Mouse (Mus musculus) midbrain, postnatal 0 days (tissue): ENCODE data around the gene Pced1b. TPM values are rescaled to one million over a fixed set of nuclear protein-coding genes. Genes with fewer than 3 reads are reported as not detected.

ENCODE experiments used
- ATAC-seq: fragments of 200-750 bp; cut with Nextera tagmentation; 2 replicates; pipeline ENCODE4 v1.8.0; 2017; ENCODE audit warnings: moderate number of reproducible peaks, mild to moderate bottlenecking, moderate TSS enrichment, moderate library complexity; ENCODE audit not compliant: low FRiP score
- DNase-seq: peaks from one replicate; pipeline ENCODE4 v3.0.0-alpha.2; 2015; ENCODE audit warnings: low spot score
- H3K27ac ChIP-seq: fragments of 300-500 bp; sonication (generic); 2 replicates; pipeline ENCODE4 v1.5.1; 2014; ENCODE audit warnings: low read depth, mild to moderate bottlenecking, low read length, mixed read lengths
- H3K27me3 ChIP-seq: fragments of 300-500 bp; sonication (generic); 2 replicates; pipeline ENCODE4 v1.6.1; 2014; ENCODE audit warnings: low read length, control low read depth, mixed read lengths; ENCODE audit not compliant: insufficient read depth
- H3K36me3 ChIP-seq: fragments of 300-500 bp; sonication (generic); 2 replicates; pipeline ENCODE4 v1.6.1; 2014; ENCODE audit warnings: low read length, control low read depth, mixed read lengths; ENCODE audit not compliant: insufficient read depth
- H3K4me1 ChIP-seq: fragments of 300-500 bp; sonication (generic); 2 replicates; pipeline ENCODE4 v1.6.1; 2014; ENCODE audit warnings: mild to moderate bottlenecking, control low read depth, antibody characterized with exemption, low read length, mixed read lengths; ENCODE audit not compliant: insufficient read depth
- H3K4me2 ChIP-seq: fragments of 300-500 bp; sonication (generic); 2 replicates; pipeline ENCODE4 v1.6.1; 2014; ENCODE audit warnings: low read depth, mild to moderate bottlenecking, low read length, mixed read lengths; ENCODE audit not compliant: poor library complexity, severe bottlenecking
- H3K4me3 ChIP-seq: fragments of 300-500 bp; sonication (generic); 2 replicates; pipeline ENCODE4 v1.5.1; 2014; ENCODE audit warnings: low read depth, mild to moderate bottlenecking, low read length, moderate library complexity
- H3K9ac ChIP-seq: fragments of 300-500 bp; sonication (generic); replicated peaks from 2 replicates; pipeline ENCODE4 v1.6.1; 2014; ENCODE audit warnings: mild to moderate bottlenecking, low read length, moderate library complexity, mixed read lengths; ENCODE audit not compliant: poor library complexity, severe bottlenecking
- H3K9me3 ChIP-seq: fragments of 300-500 bp; sonication (generic); 2 replicates; pipeline ENCODE4 v1.6.1; 2016; ENCODE audit warnings: low read length, control low read depth
- CTCF ChIP-seq: IDR thresholded peaks from 2 replicates; pipeline ENCODE4 v1.5.1; 2016; ENCODE audit warnings: antibody characterized with exemption, mild to moderate bottlenecking
- WGBS: fragments of 180-500 bp; shearing (Covaris S2); extraction: QIAGEN DNeasy Blood & Tissue Kit; methylation state at CpG from one replicate; pipeline ENCODE4 v1.1.7; 2014; 5-methylcytosine and 5-hydroxymethylcytosine counted together
- polyA plus RNA-seq: library from polyadenylated mRNA; unstranded; fragments of >200 nt; fragmentation: Nextera tagmentation; extraction: Ambion mirVana; gene quantifications from 2 replicates; pipeline ENCODE4 v1.2.1, GENCODE M21; 2015
- total RNA-seq: library from RNA; depleted of rRNA; stranded (reverse); fragments of >200 nt; gene quantifications from 2 replicates; pipeline ENCODE4 v1.2.3, GENCODE M21; 2014

Pced1b gene
- total and polyA plus RNA-seq, 2 experiments from 2014 or later = 7.0 to 10.4 TPM

DNA sequence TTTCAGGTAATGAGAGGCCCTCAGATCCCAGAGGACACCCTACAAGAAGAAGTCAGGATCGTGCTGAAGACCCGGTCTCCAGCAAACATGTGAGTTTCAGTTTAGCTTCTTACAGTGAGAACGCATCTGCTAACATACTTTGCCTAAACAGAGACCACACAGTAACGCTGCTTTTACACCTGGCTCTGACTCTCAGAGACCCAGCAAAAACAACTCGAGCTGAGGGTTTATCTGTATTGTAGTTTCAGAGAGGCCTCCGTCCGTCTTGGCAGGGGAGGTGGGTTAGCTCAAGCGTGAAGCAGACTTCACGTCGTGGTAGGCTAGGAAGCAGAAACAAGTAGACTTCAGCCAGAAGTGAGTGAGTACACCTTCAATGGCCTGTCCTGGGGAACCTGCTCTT lies 30.4 kb downstream of the Pced1b start:
- Histone ChIP-seq H3K27ac (no peak overlapping the region), H3K4me1 (peaks cover 2% of the 10 kb centered on the region; the same call in 1 of the 2 replicates), H3K9me3 (no peaks in the 10 kb centered on the region), H3K27me3 (no peaks in the 10 kb centered on the region), H3K9ac (no peak overlapping the region), H3K36me3 (no peaks in the 10 kb centered on the region), H3K4me2 (no peak overlapping the region), H3K4me3 (no peak overlapping the region)
- no peak for TF ChIP-seq CTCF
- DNase-seq (no peak), ATAC-seq (no peak)
- 52% methylated on average over 10 of the region's 10 CpGs for WGBS

GRCm38 (mm10) chr15:97278340-97278948 lies 31.5 kb downstream of the Pced1b start:
- Histone ChIP-seq H3K36me3 (no peaks in the 10 kb centered on the region), H3K4me1 (peaks cover 5% of the 10 kb centered on the region; the same call in 1 of the 2 replicates), H3K9me3 (no peaks in the 10 kb centered on the region), H3K27me3 (no peaks in the 10 kb centered on the region), H3K9ac (no peak overlapping the region), H3K4me2 (no peak overlapping the region), H3K4me3 (no peak overlapping the region), H3K27ac (no peak overlapping the region)
- ATAC-seq (no peak), DNase-seq (no peak)
- no peak for TF ChIP-seq CTCF
- WGBS = 90% methylated on average over 9 of the region's 9 CpGs

DNA sequence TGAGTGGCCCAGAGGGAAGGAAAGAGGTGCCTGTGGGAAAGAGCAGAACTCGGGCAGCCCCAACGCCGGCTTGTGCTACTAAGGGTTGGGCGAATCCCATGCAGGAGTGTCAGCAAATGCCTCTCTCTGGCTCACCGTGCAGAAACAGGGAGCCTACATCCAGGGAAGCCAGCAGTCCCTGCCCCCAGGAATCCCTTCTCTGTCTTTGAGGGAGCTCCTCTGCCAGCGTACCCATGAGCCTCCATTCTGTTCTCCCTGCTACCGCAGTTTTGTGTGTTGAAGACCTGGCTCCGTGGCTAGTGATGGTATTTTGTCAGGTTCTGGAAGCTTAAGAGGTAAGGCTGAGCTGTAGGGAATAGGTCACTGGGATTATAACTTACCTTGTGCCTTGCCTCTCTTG lies 33.2 kb downstream of the Pced1b start:
- H3K27ac ChIP-seq = no peak overlapping the region
- no peak overlapping the region for H3K9ac ChIP-seq
- H3K4me1 ChIP-seq = peaks cover 5% of the 10 kb centered on the region; the same call in 1 of the 2 replicates
- WGBS = 90% methylated on average over 8 of the region's 8 CpGs
- no peak for ATAC-seq
- no peak overlapping the region for H3K4me3 ChIP-seq
- no peaks in the 10 kb centered on the region for H3K27me3 ChIP-seq
- no peaks in the 10 kb centered on the region for H3K36me3 ChIP-seq
- DNase-seq = no peak
- TF ChIP-seq CTCF = no peak
- no peaks in the 10 kb centered on the region for H3K9me3 ChIP-seq
- H3K4me2 ChIP-seq = no peak overlapping the region

DNA sequence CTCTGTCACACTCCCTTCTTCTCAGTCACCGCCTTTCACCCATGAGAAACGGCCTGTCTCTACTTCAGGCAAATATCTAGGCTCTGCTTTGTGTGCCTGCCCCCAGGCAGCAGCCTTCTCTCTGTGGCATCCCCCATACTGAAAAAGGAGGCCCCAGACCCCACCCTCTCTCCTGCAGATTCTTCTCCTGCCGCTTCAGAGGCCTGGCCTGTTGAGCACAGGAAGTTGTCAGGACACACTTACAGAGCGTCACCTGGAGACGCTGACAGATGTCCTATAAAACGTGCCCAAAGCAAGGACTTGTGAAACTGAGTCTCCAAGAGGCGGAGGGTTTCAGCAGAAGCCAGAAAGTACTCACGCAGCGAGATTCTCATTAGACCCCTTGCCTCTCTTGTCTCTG lies 33.9 kb downstream of the Pced1b start:
- no peaks in the 10 kb centered on the region for H3K27me3 ChIP-seq
- no peak overlapping the region for H3K27ac ChIP-seq
- peaks cover 5% of the 10 kb centered on the region; the same call in 1 of the 2 replicates for H3K4me1 ChIP-seq
- no peak overlapping the region for H3K4me3 ChIP-seq
- no peak overlapping the region for H3K4me2 ChIP-seq
- no peaks in the 10 kb centered on the region for H3K36me3 ChIP-seq
- TF ChIP-seq CTCF = no peak
- 69% methylated on average over 9 of the region's 9 CpGs for WGBS
- no peaks in the 10 kb centered on the region for H3K9me3 ChIP-seq
- no peak for ATAC-seq
- no peak overlapping the region for H3K9ac ChIP-seq
- no peak for DNase-seq

DNA sequence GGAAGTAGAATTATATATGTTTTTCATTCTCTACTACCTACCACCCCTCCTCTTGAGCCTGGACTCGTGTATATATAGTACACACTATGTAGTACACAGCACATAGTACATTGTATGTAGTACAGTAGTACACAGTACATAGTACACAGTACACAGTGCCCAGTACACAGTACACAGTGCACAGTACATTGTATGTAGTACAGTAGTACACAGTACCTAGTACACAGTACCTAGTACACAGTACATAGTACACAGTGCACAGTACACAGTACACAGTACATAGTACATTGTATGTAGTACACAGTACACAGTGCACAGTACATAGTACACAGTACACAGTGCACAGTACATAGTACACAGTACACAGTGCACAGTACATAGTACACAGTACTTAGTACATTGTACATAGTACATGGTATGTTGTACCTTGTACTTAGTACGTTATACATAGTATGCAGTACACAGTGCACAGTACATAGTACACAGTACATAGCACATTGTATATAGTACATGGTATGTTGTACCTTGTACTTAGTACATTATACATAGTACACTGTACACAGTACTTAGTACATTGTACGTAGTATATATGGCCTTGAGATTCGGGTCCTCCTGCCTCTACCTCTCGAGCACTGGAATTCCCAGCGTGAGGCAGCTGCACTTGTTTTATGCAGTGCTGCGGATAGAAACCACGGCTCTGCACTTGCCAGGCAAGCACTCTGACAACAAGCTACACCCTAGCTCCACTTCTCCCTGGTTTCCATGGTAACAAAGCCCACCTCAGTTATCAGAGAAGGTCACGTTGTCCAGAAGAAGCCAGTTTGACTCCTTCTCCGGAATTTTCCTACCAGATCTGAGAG lies 35.0 kb downstream of the Pced1b start:
- Histone ChIP-seq H3K4me3 (no peak overlapping the region), H3K4me1 (0 out of 2 replicates have a peak, but pooled peaks cover 3% of the 10 kb centered on the region), H3K4me2 (0 out of 2 replicates have a peak overlapping the region, but pooled peaks have one; percentile 9), H3K9me3 (no peaks in the 10 kb centered on the region), H3K36me3 (no peaks in the 10 kb centered on the region), H3K27me3 (no peaks in the 10 kb centered on the region), H3K9ac (no peak overlapping the region), H3K27ac (peak overlapping the region; percentile 55)
- no peak for TF ChIP-seq CTCF
- ATAC-seq (peak; percentile 62), DNase-seq (peak; percentile 66)
- WGBS = 39% methylated on average over 10 of the region's 10 CpGs

- Histone ChIP-seq H3K9ac (no peak overlapping the region), H3K27ac (peak overlapping the region; percentile 55), H3K4me1 (0 out of 2 replicates have a peak, but pooled peaks cover 3% of the 10 kb centered on the region), H3K9me3 (no peaks in the 10 kb centered on the region), H3K4me2 (0 out of 2 replicates have a peak overlapping the region, but pooled peaks have one; percentile 9), H3K4me3 (no peak overlapping the region), H3K36me3 (no peaks in the 10 kb centered on the region), H3K27me3 (no peaks in the 10 kb centered on the region)
- no peak for DNase-seq
- ATAC-seq = peak; percentile 41; the same call in 1 of the 2 replicates
- 28% methylated on average over 6 of the region's 6 CpGs for WGBS
- no peak for TF ChIP-seq CTCF
These were observed 35.6 kb downstream of the Pced1b start for GRCm38 (mm10) chr15:97282572-97282881.
